Mouse (Mus musculus) limb, embryonic 11.5 days (tissue): ENCODE data around the gene Vwa5b2. TPM values are rescaled to one million over a fixed set of nuclear protein-coding genes. Genes with fewer than 3 reads are reported as not detected.

Source experiments
- ATAC-seq: fragments of 200-750 bp; cut with Nextera tagmentation; 2 replicates; pipeline ENCODE4 v1.8.0; 2017; ENCODE audit warnings: low read depth; ENCODE audit not compliant: insufficient number of reproducible peaks, low FRiP score, low TSS enrichment
- DNase-seq: peaks from one replicate; pipeline ENCODE4 v3.0.0-alpha.2; 2015; ENCODE audit warnings: low spot score
- H3K27ac ChIP-seq: fragments of 300-500 bp; sonication (generic); replicated peaks from 2 replicates; pipeline ENCODE4 v1.5.1; 2014; ENCODE audit warnings: low read depth, mild to moderate bottlenecking, low read length
- H3K27me3 ChIP-seq: fragments of 300-500 bp; sonication (generic); 2 replicates; pipeline ENCODE4 v1.6.1; 2014; ENCODE audit warnings: mild to moderate bottlenecking, low read length, mixed read lengths; ENCODE audit not compliant: control insufficient read depth, insufficient read depth
- H3K36me3 ChIP-seq: fragments of 300-500 bp; sonication (generic); 2 replicates; pipeline ENCODE4 v1.6.1; 2014; ENCODE audit warnings: mild to moderate bottlenecking, low read length, moderate library complexity, mixed read lengths; ENCODE audit not compliant: control insufficient read depth, insufficient read depth
- H3K4me1 ChIP-seq: fragments of 300-500 bp; sonication (generic); 2 replicates; pipeline ENCODE4 v1.6.1; 2014; ENCODE audit warnings: low read length, mixed read lengths; ENCODE audit not compliant: control insufficient read depth, insufficient read depth
- H3K4me2 ChIP-seq: fragments of 300-500 bp; sonication (generic); 2 replicates; pipeline ENCODE4 v1.6.1; 2014; ENCODE audit warnings: low read depth, mild to moderate bottlenecking, moderate library complexity; ENCODE audit not compliant: severe bottlenecking
- H3K4me3 ChIP-seq: fragments of 300-500 bp; sonication (generic); 2 replicates; pipeline ENCODE4 v1.5.1; 2014; ENCODE audit warnings: low read depth, low read length
- H3K9ac ChIP-seq: fragments of 300-500 bp; sonication (generic); 2 replicates; pipeline ENCODE4 v1.6.1; 2014; ENCODE audit warnings: mild to moderate bottlenecking, low read length
- H3K9me3 ChIP-seq: fragments of 300-500 bp; sonication (generic); 2 replicates; pipeline ENCODE4 v1.6.1; 2016; ENCODE audit warnings: low read length; ENCODE audit not compliant: control insufficient read depth
- WGBS: fragments of 180-500 bp; shearing (Covaris S2); extraction: QIAGEN DNeasy Blood & Tissue Kit; methylation state at CpG from one replicate; pipeline ENCODE4 v1.1.7; 2014; 5-methylcytosine and 5-hydroxymethylcytosine counted together
- polyA plus RNA-seq: library from polyadenylated mRNA; unstranded; fragments of >200 nt; fragmentation: Nextera tagmentation; extraction: Ambion mirVana; gene quantifications from 2 replicates; pipeline ENCODE4 v1.2.1, GENCODE M21; 2014

The Vwa5b2 gene
- polyA plus RNA-seq, 1 experiment from 2014 or later = 0.23 TPM

- no peak overlapping the region; the same call in 1 of the 2 replicates for H3K9ac ChIP-seq
- 0 out of 2 replicates have a peak, but pooled peaks have one; percentile 10 for ATAC-seq
- WGBS = under 1% methylated on average over 9 of the region's 9 CpGs
These were observed 31.1 kb downstream of the Vwa5b2 start for GRCm38 (mm10) chr16:20620399-20620735.

GRCm38 (mm10) chr16:20620751-20621190 is 31.5 kb downstream of the Vwa5b2 start:
- Histone ChIP-seq H3K27me3 (peaks cover 23% of the 10 kb centered on the region), H3K4me1 (peaks cover 16% of the 10 kb centered on the region), H3K9me3 (no peaks in the 10 kb centered on the region), H3K9ac (peak overlapping the region; percentile 70), H3K4me2 (peak overlapping the region; percentile 99), H3K36me3 (no peaks in the 10 kb centered on the region), H3K4me3 (peak overlapping the region; percentile 72), H3K27ac (no peak overlapping the region)
- ATAC-seq (0 out of 2 replicates have a peak, but pooled peaks have one; percentile 7), DNase-seq (peak; percentile 63)
- under 1% methylated on average over 32 of the region's 32 CpGs for WGBS

More at GRCm38 (mm10) chr16:20620399-20620735, 31.1 kb downstream of the Vwa5b2 start:
- H3K9me3 ChIP-seq = no peaks in the 10 kb centered on the region
- H3K27ac ChIP-seq = no peak overlapping the region
- H3K27me3 ChIP-seq = peaks cover 23% of the 10 kb centered on the region
- peak overlapping the region; percentile 99 for H3K4me2 ChIP-seq
- DNase-seq = no peak
- peak overlapping the region; percentile 72 for H3K4me3 ChIP-seq
- peaks cover 16% of the 10 kb centered on the region for H3K4me1 ChIP-seq
- H3K36me3 ChIP-seq = no peaks in the 10 kb centered on the region

- Histone ChIP-seq H3K27ac (no peak within 1 kb of the TSS; the same call in 1 of the 2 replicates), H3K36me3 (no peaks in the 10 kb centered on the region), H3K4me2 (peak within 1 kb of the TSS; percentile 99), H3K9me3 (no peaks in the 10 kb centered on the region), H3K4me1 (peaks cover 16% of the 10 kb centered on the region), H3K27me3 (peaks cover 23% of the 10 kb centered on the region), H3K9ac (peak within 1 kb of the TSS; percentile 70), H3K4me3 (peak within 1 kb of the TSS; percentile 72)
- WGBS = 0% methylated on average over 83 of the region's 92 CpGs
- peak; percentile 51; the same call in 1 of the 2 replicates for ATAC-seq
- DNase-seq = peak; percentile 67
These were observed 32.1 kb downstream of the Vwa5b2 start, which contains the start of gene Camk2n2 for GRCm38 (mm10) chr16:20621191-20621990. TSS of gene Camk2n2 (minus strand) at chr16:20621287.

GRCm38 (mm10) chr16:20621991-20622685 is 32.9 kb downstream of the Vwa5b2 start:
- ATAC-seq (peak; percentile 23; the same call in 1 of the 2 replicates), DNase-seq (peak; percentile 71)
- peaks cover 16% of the 10 kb centered on the region for H3K4me1 ChIP-seq
- peaks cover 23% of the 10 kb centered on the region for H3K27me3 ChIP-seq
- H3K36me3 ChIP-seq = no peaks in the 10 kb centered on the region
- H3K27ac ChIP-seq = no peak overlapping the region
- H3K4me2 ChIP-seq = peak overlapping the region; percentile 99
- 0% methylated on average over 37 of the region's 37 CpGs for WGBS
- peak overlapping the region; percentile 70 for H3K9ac ChIP-seq
- no peaks in the 10 kb centered on the region for H3K9me3 ChIP-seq
- H3K4me3 ChIP-seq = peak overlapping the region; percentile 72

- H3K9me3 ChIP-seq = no peaks in the 10 kb centered on the region
- no peak overlapping the region for H3K9ac ChIP-seq
- ATAC-seq (no peak), DNase-seq (no peak)
- H3K4me2 ChIP-seq = no peak overlapping the region
- peaks cover 23% of the 10 kb centered on the region for H3K27me3 ChIP-seq
- H3K4me1 ChIP-seq = peaks cover 16% of the 10 kb centered on the region
- H3K4me3 ChIP-seq = no peak overlapping the region
- 79% methylated on average over 2 of the region's 2 CpGs for WGBS
- no peaks in the 10 kb centered on the region for H3K36me3 ChIP-seq
- H3K27ac ChIP-seq = no peak overlapping the region
These were observed 33.9 kb downstream of the Vwa5b2 start for GRCm38 (mm10) chr16:20623211-20623610.

GRCm38 (mm10) chr16:20628871-20629391 is 39.7 kb downstream of the Vwa5b2 start:
- Histone ChIP-seq H3K9ac (no peak overlapping the region), H3K4me1 (no peaks in the 10 kb centered on the region), H3K27me3 (no peaks in the 10 kb centered on the region), H3K4me3 (no peak overlapping the region), H3K36me3 (no peaks in the 10 kb centered on the region), H3K9me3 (no peaks in the 10 kb centered on the region), H3K4me2 (no peak overlapping the region), H3K27ac (no peak overlapping the region)
- DNase-seq (no peak), ATAC-seq (no peak)
- WGBS = 48% methylated on average over 11 of the region's 11 CpGs

GRCm38 (mm10) chr16:20629731-20630634 is 40.7 kb downstream of the Vwa5b2 start, which contains the start of gene Ece2:
TSS of gene Ece2 (plus strand) at chr16:20629828.
- Histone ChIP-seq H3K27me3 (no peaks in the 10 kb centered on the region), H3K9me3 (no peaks in the 10 kb centered on the region), H3K27ac (no peak within 1 kb of the TSS), H3K4me3 (peak within 1 kb of the TSS; percentile 46), H3K4me1 (no peaks in the 10 kb centered on the region), H3K4me2 (peak within 1 kb of the TSS; percentile 89), H3K9ac (peak within 1 kb of the TSS; percentile 73), H3K36me3 (no peaks in the 10 kb centered on the region)
- WGBS = 7% methylated on average over 54 of the region's 54 CpGs
- 0 out of 2 replicates have a peak, but pooled peaks have one; percentile 44 for ATAC-seq
- peak; percentile 48 for DNase-seq
